Mouse (Mus musculus) embryonic facial prominence, embryonic 13.5 days (tissue): ENCODE data around the gene AI837181. TPM values are rescaled to one million over a fixed set of nuclear protein-coding genes. Genes with fewer than 3 reads are reported as not detected.

Experiments used
- ATAC-seq: fragments of 200-750 bp; cut with Nextera tagmentation; 2 replicates; pipeline ENCODE4 v1.8.0; 2017; ENCODE audit warnings: low read depth; ENCODE audit not compliant: insufficient number of reproducible peaks, insufficient read depth, low FRiP score, low TSS enrichment
- H3K27ac ChIP-seq: fragments of 300-500 bp; sonication (generic); 2 replicates; pipeline ENCODE4 v1.5.1; 2015; ENCODE audit warnings: moderate library complexity, mild to moderate bottlenecking, inconsistent platforms
- H3K27me3 ChIP-seq: fragments of 300-500 bp; sonication (generic); 2 replicates; pipeline ENCODE4 v1.6.1; 2015; ENCODE audit warnings: mild to moderate bottlenecking, inconsistent platforms
- H3K36me3 ChIP-seq: fragments of 300-500 bp; sonication (generic); 2 replicates; pipeline ENCODE4 v1.6.1; 2015; ENCODE audit warnings: mild to moderate bottlenecking, inconsistent platforms
- H3K4me1 ChIP-seq: fragments of 300-500 bp; sonication (generic); 2 replicates; pipeline ENCODE4 v1.6.1; 2015; ENCODE audit warnings: inconsistent platforms
- H3K4me2 ChIP-seq: fragments of 300-500 bp; sonication (generic); 2 replicates; pipeline ENCODE4 v1.6.1; 2015; ENCODE audit warnings: moderate library complexity, mild to moderate bottlenecking, inconsistent platforms
- H3K4me3 ChIP-seq: fragments of 300-500 bp; sonication (generic); 2 replicates; pipeline ENCODE4 v1.5.1; 2015; ENCODE audit warnings: mild to moderate bottlenecking, inconsistent platforms
- H3K9ac ChIP-seq: fragments of 300-500 bp; sonication (generic); 2 replicates; pipeline ENCODE4 v1.6.1; 2015; ENCODE audit warnings: mild to moderate bottlenecking, inconsistent platforms
- H3K9me3 ChIP-seq: fragments of 300-500 bp; sonication (generic); 2 replicates; pipeline ENCODE4 v1.6.1; 2016; ENCODE audit warnings: inconsistent platforms
- WGBS: fragments of 180-500 bp; shearing (Covaris S2); methylation state at CpG from one replicate; pipeline ENCODE4 v1.1.7; 2015; ENCODE audit warnings: mixed read lengths; 5-methylcytosine and 5-hydroxymethylcytosine counted together
- polyA plus RNA-seq: library from polyadenylated mRNA; unstranded; fragments of >200 nt; fragmentation: Nextera tagmentation; extraction: Ambion mirVana; gene quantifications from 2 replicates; pipeline ENCODE4 v1.2.1, GENCODE M21; 2015

AI837181 gene
- polyA plus RNA-seq, 1 experiment from 2014 or later, result 67.3 TPM

- H3K9me3 ChIP-seq, result no peaks in the 10 kb centered on the region
- peak overlapping the region; percentile 75 for H3K4me3 ChIP-seq
- no peak for ATAC-seq
- peaks cover 35% of the 10 kb centered on the region for H3K36me3 ChIP-seq
- H3K27ac ChIP-seq, result peak overlapping the region; percentile 95
- H3K4me2 ChIP-seq, result peak overlapping the region; percentile 91
- H3K27me3 ChIP-seq, result no peaks in the 10 kb centered on the region
- peaks cover 29% of the 10 kb centered on the region for H3K4me1 ChIP-seq
- peak overlapping the region; percentile 93 for H3K9ac ChIP-seq
- WGBS, result 16% methylated on average over 13 of the region's 13 CpGs
Measured at GRCm38 (mm10) chr19:5475069-5475714, 50.2 kb downstream of the AI837181 start.

Other genes with a start within 250 kb of the AI837181 start
- 28.7 and 29.8 TPM in 2 replicates for gene Pacs1, start 152.0 kb upstream of the AI837181 start, polyA plus RNA-seq
- 404 and 414 TPM in 2 replicates for gene Sf3b2, start 129.7 kb upstream of the AI837181 start, polyA plus RNA-seq
- gene Gal3st3, start 126.8 kb upstream of the AI837181 start, polyA plus RNA-seq, result 7.4 and 8.9 TPM in 2 replicates
- gene Catsper1, start 89.4 kb upstream of the AI837181 start, polyA plus RNA-seq, result not detected in 2 replicates
- 3.6 and 3.7 TPM in 2 replicates for gene Cst6, start 75.6 kb upstream of the AI837181 start, polyA plus RNA-seq
- gene Eif1ad, start 58.4 kb upstream of the AI837181 start, polyA plus RNA-seq, result 57.6 and 61.8 TPM in 2 replicates
- 423 and 434 TPM in 2 replicates for gene Banf1, start 58.0 kb upstream of the AI837181 start, polyA plus RNA-seq
- 83.9 and 87.7 TPM in 2 replicates for gene Sart1, start 36.4 kb upstream of the AI837181 start, polyA plus RNA-seq
- gene Tsga10ip, start 22.6 kb upstream of the AI837181 start, polyA plus RNA-seq, result not detected in 2 replicates
- gene Drap1, start 165 bp upstream of the AI837181 start, polyA plus RNA-seq, result 278 and 306 TPM in 2 replicates
- gene Fosl1, start 22.4 kb downstream of the AI837181 start, polyA plus RNA-seq, result not detected in 2 replicates
- gene Ccdc85b, start 32.8 kb downstream of the AI837181 start, polyA plus RNA-seq, result 6.8 TPM in 2 replicates
- 138 and 144 TPM in 2 replicates for gene Fibp, start 35.5 kb downstream of the AI837181 start, polyA plus RNA-seq
- 1.6 and 2.4 TPM in 2 replicates for gene Ctsw, start 43.4 kb downstream of the AI837181 start, polyA plus RNA-seq
- 200 and 207 TPM in 2 replicates for gene Efemp2, start 48.8 kb downstream of the AI837181 start, polyA plus RNA-seq
- 42.5 and 43.7 TPM in 2 replicates for gene Mus81, start 63.3 kb downstream of the AI837181 start, polyA plus RNA-seq
- gene Cfl1, start 65.3 kb downstream of the AI837181 start, polyA plus RNA-seq, result 2,535 and 2,700 TPM in 2 replicates
- not detected in 2 replicates for gene 1700020D05Rik, start 78.6 kb downstream of the AI837181 start, polyA plus RNA-seq
- gene Snx32, start 85.4 kb downstream of the AI837181 start, polyA plus RNA-seq, result 9.7 and 11.7 TPM in 2 replicates
- gene Ovol1, start 135.5 kb downstream of the AI837181 start, polyA plus RNA-seq, result 5.8 and 6.4 TPM in 2 replicates
- 3.1 and 3.3 TPM in 2 replicates for gene Ap5b1, start 142.9 kb downstream of the AI837181 start, polyA plus RNA-seq
- 136 and 162 TPM in 2 replicates for gene Rnaseh2c, start 176.7 kb downstream of the AI837181 start, polyA plus RNA-seq
- gene Kat5, start 185.1 kb downstream of the AI837181 start, polyA plus RNA-seq, result 55.8 and 60.0 TPM in 2 replicates
- 47.4 and 53.0 TPM in 2 replicates for gene Rela, start 212.3 kb downstream of the AI837181 start, polyA plus RNA-seq
- 24.1 and 24.6 TPM in 2 replicates for gene Sipa1, start 238.6 kb downstream of the AI837181 start, polyA plus RNA-seq